Mouse (Mus musculus): ENCODE measurements around the gene Mboat2. TPM values are rescaled to one million over a fixed set of nuclear protein-coding genes. Genes with fewer than 3 reads are reported as not detected.

Mboat2 gene
- polyA plus RNA-seq, 1 experiment = 17.2 TPM

DNA sequence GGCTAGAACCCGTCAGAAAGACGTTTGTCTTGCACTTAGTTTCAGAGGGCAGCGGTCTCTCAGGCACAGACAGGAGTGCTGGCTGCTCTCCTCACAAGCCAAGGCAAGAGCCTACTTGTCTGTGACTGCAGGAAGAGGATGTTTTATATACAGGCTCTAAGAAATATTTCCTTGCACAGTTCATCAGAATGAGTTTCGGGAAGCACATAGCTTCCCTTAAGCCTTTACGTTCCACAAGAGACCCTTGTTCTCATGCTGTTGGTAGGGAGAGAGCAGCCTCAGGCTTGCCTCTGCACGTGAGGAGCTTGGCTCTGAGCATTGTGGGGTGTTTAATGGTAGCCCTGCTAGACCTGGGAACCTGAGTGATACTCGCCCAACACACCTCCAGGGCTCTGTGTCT lies 46.6 kb downstream of the Mboat2 start:
- Histone ChIP-seq H3K4me3 (ENCODE audit: insufficient read depth, low read length) (no peak overlapping the region), H3K4me1 (ENCODE audit: control insufficient read depth, insufficient read depth, low read length) (no peaks in the 10 kb centered on the region), H3K27ac (ENCODE audit: insufficient read depth, low read length) (no peak overlapping the region)
- TF ChIP-seq POLR2A (IDR thresholded peaks at IDR 0.05; ENCODE audit: low read depth, low read length) (no peak), CTCF (IDR thresholded peaks at IDR 0.05; ENCODE audit: borderline replicate concordance, insufficient read depth, low read length) (no peak)

DNA sequence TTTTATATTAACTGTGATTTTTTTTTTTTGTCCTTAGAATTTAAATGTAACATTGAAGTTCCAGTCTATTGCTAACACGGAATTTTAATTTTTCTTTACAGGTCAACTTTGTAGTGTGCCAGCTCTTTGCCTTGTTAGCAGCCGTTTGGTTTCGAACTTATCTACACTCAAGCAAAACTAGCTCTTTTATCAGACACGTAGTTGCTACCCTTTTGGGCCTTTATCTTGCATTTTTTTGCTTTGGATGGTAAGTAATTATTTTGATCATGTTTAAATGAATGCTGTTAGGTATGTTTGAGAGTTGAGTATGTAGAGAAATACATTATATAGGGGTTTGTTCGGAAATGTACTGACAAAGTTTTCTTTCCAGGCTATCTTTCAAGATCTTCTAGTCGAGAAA lies 47.4 kb downstream of the Mboat2 start:
- H3K27ac ChIP-seq (ENCODE audit: insufficient read depth, low read length) = no peak overlapping the region
- no peak for TF ChIP-seq POLR2A (IDR thresholded peaks at IDR 0.05; ENCODE audit: low read depth, low read length)
- TF ChIP-seq CTCF (IDR thresholded peaks at IDR 0.05; ENCODE audit: borderline replicate concordance, insufficient read depth, low read length) = no peak
- H3K4me3 ChIP-seq (ENCODE audit: insufficient read depth, low read length) = no peak overlapping the region
- no peaks in the 10 kb centered on the region for H3K4me1 ChIP-seq (ENCODE audit: control insufficient read depth, insufficient read depth, low read length)

DNA sequence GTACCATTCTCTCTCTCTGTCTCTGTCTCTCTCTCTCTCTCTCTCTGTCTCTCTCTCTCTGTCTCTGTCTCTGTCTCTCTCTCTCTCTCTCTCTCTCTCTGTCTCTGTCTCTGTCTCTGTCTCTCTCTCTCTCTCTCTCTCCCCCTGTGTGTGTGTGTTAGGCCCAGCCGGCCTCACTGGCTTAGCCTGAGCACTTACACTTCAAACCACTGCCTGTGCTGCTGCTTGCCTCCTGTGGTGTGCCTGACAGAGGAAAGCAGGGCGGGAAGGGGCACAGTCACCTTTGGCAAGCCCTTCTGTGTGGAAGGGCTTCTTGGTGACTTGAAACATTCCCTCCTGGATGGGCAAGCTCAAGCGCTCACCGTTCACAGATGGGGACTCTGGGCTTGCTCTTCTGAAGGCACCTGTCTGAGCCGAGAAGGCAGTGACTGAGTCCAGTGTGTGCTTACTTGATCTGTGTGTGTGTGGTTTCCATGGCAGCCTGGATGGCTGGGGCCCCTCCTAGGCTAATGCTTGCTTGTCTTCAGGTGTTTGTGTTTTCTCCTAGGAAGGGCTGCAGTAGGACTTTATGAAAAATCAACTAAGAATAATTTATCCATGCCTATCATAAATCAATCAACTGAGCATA lies 48.2 kb downstream of the Mboat2 start:
- no peaks in the 10 kb centered on the region for H3K4me1 ChIP-seq (ENCODE audit: control insufficient read depth, insufficient read depth, low read length)
- TF ChIP-seq POLR2A (IDR thresholded peaks at IDR 0.05; ENCODE audit: low read depth, low read length) (no peak), CTCF (IDR thresholded peaks at IDR 0.05; ENCODE audit: borderline replicate concordance, insufficient read depth, low read length) (no peak)
- H3K4me3 ChIP-seq (ENCODE audit: insufficient read depth, low read length) = no peak overlapping the region
- no peak overlapping the region for H3K27ac ChIP-seq (ENCODE audit: insufficient read depth, low read length)

DNA sequence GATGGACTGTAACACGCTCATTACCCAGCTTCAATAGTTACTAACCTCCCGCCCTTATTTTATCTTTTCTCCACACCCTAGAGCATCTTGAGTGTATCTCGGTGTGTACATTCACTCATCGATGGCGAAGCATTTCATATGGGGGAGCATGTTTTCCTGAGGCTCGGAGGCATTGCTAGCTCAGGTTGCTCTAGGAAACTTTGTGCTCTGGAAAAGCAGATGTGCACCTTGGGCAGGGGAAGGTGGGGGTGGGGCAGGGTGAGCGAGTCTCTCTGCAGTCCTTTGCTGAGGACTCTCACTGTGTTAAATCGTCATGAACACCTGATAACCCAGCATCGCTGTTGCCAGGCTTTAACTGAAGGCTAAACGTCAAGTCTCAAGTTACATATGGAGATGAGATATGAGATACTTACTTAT lies 48.9 kb downstream of the Mboat2 start:
- H3K4me1 ChIP-seq (ENCODE audit: control insufficient read depth, insufficient read depth, low read length) = no peaks in the 10 kb centered on the region
- no peak for TF ChIP-seq POLR2A (IDR thresholded peaks at IDR 0.05; ENCODE audit: low read depth, low read length)
- no peak for TF ChIP-seq CTCF (IDR thresholded peaks at IDR 0.05; ENCODE audit: borderline replicate concordance, insufficient read depth, low read length)
- H3K27ac ChIP-seq (ENCODE audit: insufficient read depth, low read length) = no peak overlapping the region
- no peak overlapping the region for H3K4me3 ChIP-seq (ENCODE audit: insufficient read depth, low read length)

DNA sequence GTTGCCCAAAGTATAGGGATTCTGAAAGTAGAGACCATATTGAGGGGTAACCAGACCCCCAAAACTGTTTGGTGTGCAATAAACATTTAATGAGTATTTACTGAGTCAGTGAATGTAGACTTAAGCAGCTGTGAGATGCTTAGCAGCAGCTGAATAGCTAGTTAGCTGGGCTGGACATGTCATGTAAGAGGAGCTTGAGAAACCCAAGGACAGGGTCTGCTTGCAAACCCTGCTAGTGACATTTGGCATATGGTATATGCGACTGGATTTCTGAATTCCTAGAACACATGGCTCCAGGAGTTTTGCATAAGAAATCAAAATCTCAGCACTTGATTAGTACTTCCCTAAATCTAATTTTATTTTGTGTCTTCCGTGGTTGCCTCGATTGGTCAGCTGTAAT lies 52.6 kb downstream of the Mboat2 start:
- Histone ChIP-seq H3K4me3 (ENCODE audit: insufficient read depth, low read length) (no peak overlapping the region), H3K4me1 (ENCODE audit: control insufficient read depth, insufficient read depth, low read length) (no peaks in the 10 kb centered on the region), H3K27ac (ENCODE audit: insufficient read depth, low read length) (no peak overlapping the region)
- TF ChIP-seq POLR2A (IDR thresholded peaks at IDR 0.05; ENCODE audit: low read depth, low read length) (no peak), CTCF (IDR thresholded peaks at IDR 0.05; ENCODE audit: borderline replicate concordance, insufficient read depth, low read length) (no peak)

DNA sequence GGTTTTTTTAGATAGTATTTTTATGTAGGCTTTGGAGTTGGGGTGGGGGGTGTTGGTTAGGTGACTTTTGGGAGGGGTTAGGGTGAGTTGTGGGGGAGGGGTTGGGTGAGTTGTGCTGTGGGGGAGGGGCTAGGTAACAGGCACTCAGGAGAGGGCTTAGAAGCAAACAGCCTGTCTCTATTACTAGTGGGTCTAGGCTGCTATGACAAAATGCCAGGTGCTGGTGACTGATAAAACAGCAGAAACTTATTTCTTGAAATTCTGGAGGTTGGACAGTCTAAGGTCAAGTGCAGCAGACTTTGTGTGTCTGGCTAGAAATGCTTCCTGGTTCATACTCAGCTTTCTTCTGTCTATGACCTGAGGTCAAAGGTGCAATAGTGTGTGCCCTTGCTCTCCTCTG lies 56.1 kb downstream of the Mboat2 start:
- TF ChIP-seq CTCF (IDR thresholded peaks at IDR 0.05; ENCODE audit: borderline replicate concordance, insufficient read depth, low read length) (no peak), POLR2A (IDR thresholded peaks at IDR 0.05; ENCODE audit: low read depth, low read length) (no peak)
- Histone ChIP-seq H3K4me1 (ENCODE audit: control insufficient read depth, insufficient read depth, low read length) (no peaks in the 10 kb centered on the region), H3K27ac (ENCODE audit: insufficient read depth, low read length) (no peak overlapping the region), H3K4me3 (ENCODE audit: insufficient read depth, low read length) (no peak overlapping the region)

DNA sequence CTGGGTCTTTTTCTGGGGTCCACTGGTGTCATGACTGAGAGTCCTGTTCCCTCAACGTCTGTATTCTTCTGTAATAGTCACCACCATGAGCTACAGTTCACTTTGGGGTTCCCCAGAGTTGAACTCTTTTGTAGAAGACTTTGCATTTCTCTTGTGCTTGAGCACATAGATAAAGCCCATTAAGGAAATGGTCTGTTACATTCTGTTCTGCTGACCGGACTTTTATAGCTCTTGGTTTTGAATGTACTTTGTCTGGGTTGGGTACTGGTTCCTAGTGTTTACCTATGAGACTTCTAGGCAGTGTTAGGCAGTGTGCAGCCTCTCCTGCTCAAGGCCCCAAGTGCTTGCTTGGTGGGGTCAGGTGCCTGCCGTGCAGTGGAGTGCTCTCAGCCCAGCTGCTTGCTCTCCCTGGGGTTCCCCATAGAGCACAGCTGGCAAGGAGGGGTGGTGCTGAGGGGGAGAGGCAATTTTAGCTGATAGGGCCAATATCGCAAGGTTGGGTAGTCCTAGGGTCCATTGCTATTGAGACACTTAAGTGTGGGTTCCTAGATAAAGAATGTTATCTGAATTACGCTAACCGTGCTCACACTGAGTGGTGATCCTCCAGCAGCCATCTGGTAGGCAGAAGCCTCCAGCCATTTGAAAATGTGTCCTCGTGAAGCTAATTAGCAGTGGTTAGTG lies 58.8 kb downstream of the Mboat2 start:
- H3K4me1 ChIP-seq (ENCODE audit: control insufficient read depth, insufficient read depth, low read length) = peaks cover 8% of the 10 kb centered on the region
- no peak for TF ChIP-seq CTCF (IDR thresholded peaks at IDR 0.05; ENCODE audit: borderline replicate concordance, insufficient read depth, low read length)
- no peak overlapping the region for H3K4me3 ChIP-seq (ENCODE audit: insufficient read depth, low read length)

DNA sequence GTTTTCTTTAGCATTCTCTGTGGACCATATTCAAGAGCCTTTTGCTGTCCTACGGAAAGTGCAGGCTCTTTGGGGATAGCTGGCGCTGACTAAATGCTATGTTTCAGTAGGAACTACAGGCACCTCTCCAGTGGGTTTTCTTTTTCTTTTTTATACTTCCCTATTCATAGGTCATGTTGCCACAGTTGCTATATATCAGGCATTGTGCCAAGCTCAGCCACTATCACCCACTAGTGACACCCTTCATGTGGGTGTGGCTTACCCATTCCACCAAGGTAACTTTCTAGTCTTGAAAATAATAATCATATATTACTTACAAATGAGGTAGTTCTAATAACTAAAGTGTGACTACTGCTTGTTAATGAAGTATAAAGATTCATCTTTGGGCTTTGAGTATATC lies 59.5 kb downstream of the Mboat2 start:
- no peak overlapping the region for H3K27ac ChIP-seq (ENCODE audit: insufficient read depth, low read length)
- H3K4me3 ChIP-seq (ENCODE audit: insufficient read depth, low read length) = no peak overlapping the region
- TF ChIP-seq POLR2A (IDR thresholded peaks at IDR 0.05; ENCODE audit: low read depth, low read length) = no peak
- no peak for TF ChIP-seq CTCF (IDR thresholded peaks at IDR 0.05; ENCODE audit: borderline replicate concordance, insufficient read depth, low read length)
- peaks cover 8% of the 10 kb centered on the region for H3K4me1 ChIP-seq (ENCODE audit: control insufficient read depth, insufficient read depth, low read length)

More for the DNA sequence above, 58.8 kb downstream of the Mboat2 start:
- no peak overlapping the region for H3K27ac ChIP-seq (ENCODE audit: insufficient read depth, low read length)

DNA sequence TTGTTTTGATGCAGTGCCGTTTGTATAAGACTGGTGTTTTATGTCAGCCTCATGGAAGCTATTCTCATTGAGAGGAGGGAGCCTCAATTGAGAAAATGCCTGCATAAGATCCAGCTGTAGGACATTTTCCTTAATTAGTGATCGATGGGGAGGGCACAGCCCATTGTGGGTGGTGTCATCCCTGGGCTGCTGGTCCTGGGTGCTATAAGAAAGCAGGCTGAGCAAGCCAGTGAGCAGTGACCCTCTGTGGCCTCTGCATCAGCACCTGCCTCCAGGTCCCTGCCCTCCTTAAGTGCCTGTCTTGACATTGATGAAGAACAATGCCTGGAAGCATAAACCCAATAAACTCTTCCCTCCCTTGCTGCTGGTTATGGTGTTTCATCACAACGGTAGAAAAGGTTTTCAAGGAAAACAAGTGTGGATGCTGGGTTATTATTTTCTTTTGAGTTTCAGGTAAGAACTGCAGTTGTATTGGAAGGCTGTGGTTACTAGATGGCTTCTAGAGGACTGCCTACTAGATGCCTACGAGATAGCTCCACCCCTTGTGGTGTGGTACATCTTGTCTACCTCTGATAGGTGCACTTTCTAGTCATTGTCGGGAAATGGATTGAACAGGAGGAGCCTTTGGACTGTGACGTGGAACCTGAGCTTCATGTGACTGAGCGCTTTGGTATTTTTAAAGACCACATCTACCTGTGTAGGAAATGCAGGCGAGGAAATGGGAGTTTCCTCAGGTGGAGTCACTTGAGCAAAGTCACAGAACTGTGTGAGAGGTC lies 60.2 kb downstream of the Mboat2 start:
- no peak overlapping the region for H3K27ac ChIP-seq (ENCODE audit: insufficient read depth, low read length)
- H3K4me3 ChIP-seq (ENCODE audit: insufficient read depth, low read length) = no peak overlapping the region
- peaks cover 8% of the 10 kb centered on the region for H3K4me1 ChIP-seq (ENCODE audit: control insufficient read depth, insufficient read depth, low read length)
- TF ChIP-seq CTCF (IDR thresholded peaks at IDR 0.05; ENCODE audit: borderline replicate concordance, insufficient read depth, low read length) (no peak), POLR2A (IDR thresholded peaks at IDR 0.05; ENCODE audit: low read depth, low read length) (no peak)

DNA sequence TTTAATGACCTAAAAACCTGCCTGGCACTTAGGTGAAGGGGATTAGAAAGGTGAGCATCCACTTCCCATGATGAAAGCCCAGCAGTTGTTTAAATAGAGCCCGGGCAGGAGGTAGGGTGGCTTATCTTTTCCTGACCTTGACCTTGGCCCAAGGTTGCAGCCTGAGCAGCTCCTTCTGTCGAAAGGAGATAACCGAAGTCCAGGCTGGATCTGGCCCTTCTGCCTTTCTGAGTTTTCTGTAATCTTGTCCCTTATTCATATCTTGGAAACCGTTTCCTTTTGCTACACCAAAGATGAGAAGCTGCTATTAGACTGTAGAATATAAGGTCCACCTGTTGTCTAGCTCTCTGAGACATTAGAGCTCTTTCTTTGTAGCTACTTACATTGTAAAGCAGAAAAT lies 61.9 kb downstream of the Mboat2 start:
- Histone ChIP-seq H3K4me1 (ENCODE audit: control insufficient read depth, insufficient read depth, low read length) (peaks cover 8% of the 10 kb centered on the region), H3K27ac (ENCODE audit: insufficient read depth, low read length) (no peak overlapping the region), H3K4me3 (ENCODE audit: insufficient read depth, low read length) (no peak overlapping the region)
- TF ChIP-seq POLR2A (IDR thresholded peaks at IDR 0.05; ENCODE audit: low read depth, low read length) (no peak), CTCF (IDR thresholded peaks at IDR 0.05; ENCODE audit: borderline replicate concordance, insufficient read depth, low read length) (no peak)
